Mouse (Mus musculus) neural tube, embryonic 15.5 days (tissue): Measurements from ENCODE around the gene Grm8. TPM values are rescaled to one million over a fixed set of nuclear protein-coding genes. Genes with fewer than 3 reads are reported as not detected.

Experiments used
- ATAC-seq: fragments of 200-750 bp; cut with Nextera tagmentation; 2 replicates; pipeline ENCODE4 v1.8.0; 2017; ENCODE audit warnings: mild to moderate bottlenecking, moderate TSS enrichment, moderate library complexity; ENCODE audit not compliant: low FRiP score
- H3K27ac ChIP-seq: fragments of 300-500 bp; sonication (generic); replicated peaks from 2 replicates; pipeline ENCODE4 v1.5.1; 2015; ENCODE audit warnings: mild to moderate bottlenecking, inconsistent platforms
- H3K27me3 ChIP-seq: fragments of 300-500 bp; sonication (generic); replicated peaks from 2 replicates; pipeline ENCODE4 v1.6.1; 2015; ENCODE audit warnings: inconsistent platforms
- H3K36me3 ChIP-seq: fragments of 300-500 bp; sonication (generic); 2 replicates; pipeline ENCODE4 v1.6.1; 2015; ENCODE audit warnings: inconsistent platforms
- H3K4me1 ChIP-seq: fragments of 300-500 bp; sonication (generic); 2 replicates; pipeline ENCODE4 v1.6.1; 2015; ENCODE audit warnings: inconsistent platforms
- H3K4me2 ChIP-seq: fragments of 300-500 bp; sonication (generic); 2 replicates; pipeline ENCODE4 v1.6.1; 2015; ENCODE audit warnings: inconsistent platforms, mild to moderate bottlenecking, moderate library complexity
- H3K4me3 ChIP-seq: fragments of 300-500 bp; sonication (generic); replicated peaks from 2 replicates; pipeline ENCODE4 v1.5.1; 2015; ENCODE audit warnings: mild to moderate bottlenecking, inconsistent platforms
- H3K9ac ChIP-seq: fragments of 300-500 bp; sonication (generic); replicated peaks from 2 replicates; pipeline ENCODE4 v1.6.1; 2015; ENCODE audit warnings: mild to moderate bottlenecking, inconsistent platforms
- H3K9me3 ChIP-seq: fragments of 300-500 bp; sonication (generic); replicated peaks from 2 replicates; pipeline ENCODE4 v1.6.1; 2016; ENCODE audit warnings: inconsistent platforms
- WGBS: fragments of 180-500 bp; shearing (Covaris S2); methylation state at CpG from one replicate; pipeline ENCODE4 v1.1.7; 2015; ENCODE audit warnings: mixed read lengths; 5-methylcytosine and 5-hydroxymethylcytosine counted together
- polyA plus RNA-seq: library from polyadenylated mRNA; unstranded; fragments of >200 nt; fragmentation: Nextera tagmentation; extraction: Ambion mirVana; gene quantifications from 2 replicates; pipeline ENCODE4 v1.2.1, GENCODE M21; 2015

The Grm8 gene
- polyA plus RNA-seq, 1 experiment from 2014 or later = 12.9 TPM

DNA sequence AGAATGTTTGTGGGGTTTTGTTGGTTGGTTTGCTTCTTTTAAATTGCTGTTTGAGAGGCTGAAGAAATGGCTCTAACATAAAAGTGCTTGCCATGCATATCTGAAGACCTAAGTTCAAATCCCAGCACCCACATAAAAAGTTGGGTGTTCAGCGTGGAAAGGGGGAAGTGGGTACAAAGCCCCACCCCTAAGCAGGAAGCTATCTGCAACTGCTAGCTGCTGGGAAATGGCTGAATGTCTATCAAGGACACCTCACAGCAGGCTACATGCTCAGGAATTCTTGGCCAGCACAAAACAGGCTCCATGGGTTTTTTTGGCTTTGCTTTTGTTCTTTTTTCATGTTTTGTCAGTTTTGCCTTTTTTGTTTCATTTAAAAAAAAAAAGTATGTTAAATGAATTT lies 20.1 kb downstream of the Grm8 start:
- H3K4me3 ChIP-seq = no peak overlapping the region
- no peak overlapping the region for H3K9ac ChIP-seq
- H3K4me1 ChIP-seq = no peaks in the 10 kb centered on the region
- 89% methylated on average over 1 of the region's 1 CpGs for WGBS
- H3K36me3 ChIP-seq = no peaks in the 10 kb centered on the region
- no peak for ATAC-seq
- no peaks in the 10 kb centered on the region for H3K27me3 ChIP-seq
- H3K9me3 ChIP-seq = no peaks in the 10 kb centered on the region
- no peak overlapping the region for H3K4me2 ChIP-seq
- no peak overlapping the region for H3K27ac ChIP-seq

DNA sequence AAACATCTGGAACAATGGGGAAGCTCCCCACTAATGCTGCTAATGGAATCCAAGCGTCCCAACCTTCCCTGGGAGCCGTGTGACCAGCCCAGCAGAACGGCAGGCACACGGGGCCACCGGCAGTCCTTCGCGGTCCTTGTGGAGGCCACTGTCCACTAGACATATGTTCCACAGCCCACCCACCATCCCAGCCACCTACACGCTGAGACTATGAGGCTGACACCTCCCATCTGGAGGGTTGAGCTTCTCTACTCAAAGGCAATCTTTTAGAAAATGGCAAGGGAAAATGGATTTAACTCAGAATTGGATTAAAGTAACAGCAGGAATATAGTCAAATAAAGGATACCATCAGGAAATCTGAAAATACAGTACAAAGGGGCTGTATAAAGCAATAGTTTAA lies 23.4 kb downstream of the Grm8 start:
- Histone ChIP-seq H3K4me1 (no peaks in the 10 kb centered on the region), H3K9ac (no peak overlapping the region), H3K27ac (no peak overlapping the region), H3K9me3 (no peaks in the 10 kb centered on the region), H3K27me3 (no peaks in the 10 kb centered on the region), H3K36me3 (no peaks in the 10 kb centered on the region), H3K4me2 (no peak overlapping the region), H3K4me3 (no peak overlapping the region)
- ATAC-seq = no peak
- WGBS = 91% methylated on average over 8 of the region's 8 CpGs

DNA sequence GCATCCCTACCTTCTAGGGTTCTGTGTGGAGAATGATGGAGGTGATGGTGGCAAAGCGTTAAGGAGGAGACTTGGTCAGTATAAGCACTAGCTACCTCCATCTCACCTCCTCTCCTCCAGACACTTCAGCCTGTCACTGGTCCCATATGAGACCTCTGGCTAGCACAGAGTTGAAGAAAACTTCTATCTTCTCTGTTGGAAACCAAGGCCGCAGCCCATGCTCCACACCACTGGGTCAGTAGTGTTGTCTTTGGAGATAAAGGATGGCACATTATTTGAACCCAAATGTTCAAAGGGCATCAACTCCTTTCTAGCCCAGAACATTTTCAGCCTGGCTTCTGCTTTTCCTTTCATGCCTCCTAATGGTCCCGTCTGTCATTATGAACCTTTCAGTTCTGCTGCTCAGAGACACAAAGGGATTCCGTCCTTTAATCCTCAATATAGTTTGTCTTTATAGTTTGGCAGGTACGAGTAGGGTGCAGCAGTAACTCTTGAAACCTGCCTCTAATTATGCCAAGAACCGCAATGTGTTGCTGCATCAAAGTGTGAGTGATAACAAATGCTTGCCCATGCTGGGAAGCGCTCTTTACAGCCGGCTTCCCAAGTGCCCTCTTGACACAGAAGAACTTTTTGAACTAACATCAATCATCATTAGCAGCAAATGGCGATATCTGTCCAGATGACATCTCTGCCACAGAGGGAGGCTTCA lies 32.2 kb downstream of the Grm8 start:
- Histone ChIP-seq H3K4me2 (no peak overlapping the region), H3K4me3 (no peak overlapping the region), H3K27me3 (no peaks in the 10 kb centered on the region), H3K36me3 (no peaks in the 10 kb centered on the region), H3K27ac (no peak overlapping the region), H3K9ac (no peak overlapping the region), H3K4me1 (no peaks in the 10 kb centered on the region), H3K9me3 (no peaks in the 10 kb centered on the region)
- WGBS = 33% methylated on average over 9 of the region's 9 CpGs
- no peak for ATAC-seq

DNA sequence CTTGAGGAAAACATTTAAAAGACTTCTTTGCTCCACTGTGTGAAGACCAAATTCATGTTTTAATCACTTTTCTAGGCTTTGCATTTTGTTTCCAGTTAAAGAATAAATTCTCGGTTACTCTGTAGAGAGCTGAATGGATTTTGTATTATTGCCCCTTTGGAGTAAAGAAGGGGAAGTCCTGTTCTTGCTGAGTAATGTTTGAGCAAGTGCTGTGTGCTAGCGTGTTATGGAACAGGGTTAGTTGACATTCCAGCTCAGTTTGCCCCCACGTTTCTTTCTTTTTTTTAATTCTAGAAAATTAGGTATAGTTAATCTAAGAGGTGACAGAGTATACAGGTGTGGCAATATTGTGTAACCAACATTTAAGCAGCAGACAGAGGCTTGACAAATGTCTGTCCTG lies 35.0 kb downstream of the Grm8 start:
- Histone ChIP-seq H3K9me3 (no peaks in the 10 kb centered on the region), H3K4me3 (no peak overlapping the region), H3K36me3 (no peaks in the 10 kb centered on the region), H3K4me1 (no peaks in the 10 kb centered on the region), H3K27me3 (no peaks in the 10 kb centered on the region), H3K27ac (no peak overlapping the region), H3K9ac (no peak overlapping the region), H3K4me2 (no peak overlapping the region)
- 92% methylated on average over 3 of the region's 3 CpGs for WGBS
- ATAC-seq = no peak

DNA sequence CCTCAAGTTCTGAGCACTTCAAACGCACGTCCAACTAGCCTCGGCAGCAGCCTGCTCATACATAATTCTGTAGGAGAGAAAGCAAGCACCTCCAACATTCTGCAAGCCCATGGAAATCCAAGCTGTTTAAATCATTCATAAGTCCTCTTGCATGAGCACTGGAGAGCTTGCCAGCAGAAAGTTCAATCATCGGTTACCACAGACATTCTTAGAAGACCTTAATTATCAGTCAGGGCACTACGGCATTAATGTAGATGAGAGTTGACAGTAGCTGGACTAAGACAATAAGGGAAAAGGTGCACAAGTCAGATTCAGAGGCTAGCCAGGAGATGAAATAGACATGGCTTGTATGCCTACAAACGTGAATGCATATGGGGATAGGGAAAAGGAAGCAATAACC lies 42.5 kb downstream of the Grm8 start:
- H3K27me3 ChIP-seq = no peaks in the 10 kb centered on the region
- 88% methylated on average over 6 of the region's 6 CpGs for WGBS
- ATAC-seq = no peak
- no peak overlapping the region for H3K4me2 ChIP-seq
- no peaks in the 10 kb centered on the region for H3K36me3 ChIP-seq
- H3K4me3 ChIP-seq = no peak overlapping the region
- H3K27ac ChIP-seq = no peak overlapping the region
- H3K4me1 ChIP-seq = no peaks in the 10 kb centered on the region
- H3K9ac ChIP-seq = no peak overlapping the region
- H3K9me3 ChIP-seq = no peaks in the 10 kb centered on the region

DNA sequence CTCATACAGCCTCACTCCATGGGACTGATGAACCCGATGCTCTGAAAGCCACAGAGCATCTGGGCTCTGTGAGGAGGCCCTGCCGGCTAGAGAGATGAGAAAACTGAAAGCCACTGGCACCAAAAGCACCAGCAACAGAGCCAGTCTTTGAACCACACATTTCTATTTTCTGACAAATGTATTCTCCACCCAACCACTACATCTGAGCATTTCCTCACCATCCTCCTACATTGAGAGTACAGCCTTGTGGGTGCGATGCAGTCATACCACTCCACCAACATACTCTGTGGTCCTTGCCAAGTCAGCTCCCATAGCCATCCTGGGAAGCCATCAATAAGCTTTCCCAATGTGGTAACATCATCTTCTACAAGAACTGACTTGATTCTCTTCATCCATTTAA lies 43.1 kb downstream of the Grm8 start:
- no peaks in the 10 kb centered on the region for H3K36me3 ChIP-seq

DNA sequence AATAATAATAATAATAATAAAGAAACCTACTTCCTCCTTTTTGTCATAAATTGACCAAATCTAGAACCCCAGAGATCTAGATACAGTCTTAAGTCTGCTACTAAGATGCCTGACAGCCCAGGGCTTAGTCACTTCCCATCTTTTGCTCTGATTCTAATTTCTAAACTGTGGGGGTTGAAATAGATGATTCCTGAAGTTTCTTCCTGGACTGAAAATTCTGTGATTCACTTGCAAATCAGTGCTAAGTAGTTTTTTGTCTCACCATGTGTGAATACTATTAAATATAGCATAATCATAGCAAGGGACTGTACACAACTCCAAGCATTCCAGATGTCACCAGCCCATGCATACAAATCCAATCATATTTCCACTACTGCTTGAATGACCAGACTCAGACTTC lies 44.0 kb downstream of the Grm8 start:
- no peaks in the 10 kb centered on the region for H3K36me3 ChIP-seq
- no peaks in the 10 kb centered on the region for H3K9me3 ChIP-seq
- no peaks in the 10 kb centered on the region for H3K4me1 ChIP-seq
- H3K27ac ChIP-seq = no peak overlapping the region
- no peak for ATAC-seq
- H3K9ac ChIP-seq = no peak overlapping the region
- no peak overlapping the region for H3K4me3 ChIP-seq
- no peak overlapping the region for H3K4me2 ChIP-seq
- H3K27me3 ChIP-seq = no peaks in the 10 kb centered on the region

More for the DNA sequence above, 43.1 kb downstream of the Grm8 start:
- H3K27ac ChIP-seq = no peak overlapping the region
- no peaks in the 10 kb centered on the region for H3K9me3 ChIP-seq
- no peaks in the 10 kb centered on the region for H3K4me1 ChIP-seq
- ATAC-seq = no peak
- no peaks in the 10 kb centered on the region for H3K27me3 ChIP-seq
- H3K9ac ChIP-seq = no peak overlapping the region
- H3K4me3 ChIP-seq = no peak overlapping the region
- H3K4me2 ChIP-seq = no peak overlapping the region
- WGBS = 92% methylated on average over 3 of the region's 3 CpGs

DNA sequence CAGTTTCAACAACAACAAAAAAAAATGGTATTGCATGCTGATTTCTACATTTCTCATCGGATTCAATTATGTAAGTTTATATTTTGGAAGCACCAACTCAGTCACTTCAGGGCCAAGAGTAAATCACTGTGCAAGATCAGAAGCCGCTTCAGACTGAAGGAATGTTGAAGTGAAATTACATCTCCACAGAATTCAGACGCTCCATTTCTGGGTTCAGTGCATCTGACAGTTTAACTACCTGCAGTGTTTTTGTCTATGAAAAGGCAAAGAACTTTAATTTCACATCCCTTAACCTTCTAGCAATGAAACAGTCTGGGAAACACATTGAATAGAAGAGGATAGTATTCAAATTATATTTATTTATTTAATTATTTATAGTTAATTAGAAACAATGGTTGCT lies 59.4 kb downstream of the Grm8 start:
- Histone ChIP-seq H3K4me2 (no peak overlapping the region), H3K36me3 (no peaks in the 10 kb centered on the region), H3K9ac (no peak overlapping the region), H3K9me3 (no peaks in the 10 kb centered on the region), H3K4me3 (no peak overlapping the region), H3K27me3 (no peaks in the 10 kb centered on the region), H3K27ac (no peak overlapping the region), H3K4me1 (no peaks in the 10 kb centered on the region)
- no peak for ATAC-seq
- WGBS = 62% methylated on average over 3 of the region's 3 CpGs

DNA sequence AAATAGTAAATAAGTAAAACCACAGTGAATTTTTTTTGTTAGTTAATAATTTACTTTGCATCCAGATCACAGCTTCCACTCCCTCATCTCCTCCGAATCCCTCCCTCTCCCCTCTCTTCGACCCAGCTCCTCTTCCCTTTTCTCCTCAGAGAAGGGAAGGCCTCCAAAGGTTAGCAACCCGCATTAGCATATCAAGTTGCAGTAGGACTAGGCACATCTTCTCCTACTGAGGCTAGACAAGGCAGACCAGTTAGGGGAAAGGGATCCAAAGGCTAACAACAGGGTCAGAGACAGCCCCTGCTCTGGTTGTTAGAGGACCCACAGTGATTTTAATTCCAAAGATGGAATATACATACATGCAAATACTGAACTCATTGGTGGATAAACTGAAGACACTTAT lies 60.5 kb downstream of the Grm8 start:
- H3K9ac ChIP-seq = no peak overlapping the region
- H3K27ac ChIP-seq = no peak overlapping the region
- WGBS = 38% methylated on average over 3 of the region's 3 CpGs
- H3K9me3 ChIP-seq = no peaks in the 10 kb centered on the region
- H3K36me3 ChIP-seq = no peaks in the 10 kb centered on the region
- ATAC-seq = no peak
- H3K4me2 ChIP-seq = no peak overlapping the region
- no peaks in the 10 kb centered on the region for H3K27me3 ChIP-seq
- no peaks in the 10 kb centered on the region for H3K4me1 ChIP-seq
- no peak overlapping the region for H3K4me3 ChIP-seq

DNA sequence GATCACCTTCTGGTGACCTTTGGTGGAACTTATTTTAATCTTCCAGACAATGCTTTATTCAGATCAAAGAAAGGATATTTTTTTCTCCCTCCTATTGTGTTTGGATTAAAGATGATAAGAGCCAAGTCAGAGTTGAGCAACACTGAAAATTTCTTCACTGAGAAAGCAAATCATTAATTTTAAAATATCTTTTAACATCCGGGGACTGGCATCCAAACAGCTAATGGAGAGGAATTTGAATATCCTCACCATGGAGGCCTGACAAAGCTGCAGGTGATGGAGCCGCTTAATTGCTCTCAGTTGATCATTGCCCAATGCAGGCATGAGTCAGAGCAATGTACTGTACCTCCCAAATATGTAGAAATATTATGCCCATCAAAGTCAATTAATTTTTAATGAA lies 83.0 kb downstream of the Grm8 start:
- WGBS = 76% methylated on average over 2 of the region's 2 CpGs
- Histone ChIP-seq H3K4me1 (no peaks in the 10 kb centered on the region), H3K9me3 (no peaks in the 10 kb centered on the region)

DNA sequence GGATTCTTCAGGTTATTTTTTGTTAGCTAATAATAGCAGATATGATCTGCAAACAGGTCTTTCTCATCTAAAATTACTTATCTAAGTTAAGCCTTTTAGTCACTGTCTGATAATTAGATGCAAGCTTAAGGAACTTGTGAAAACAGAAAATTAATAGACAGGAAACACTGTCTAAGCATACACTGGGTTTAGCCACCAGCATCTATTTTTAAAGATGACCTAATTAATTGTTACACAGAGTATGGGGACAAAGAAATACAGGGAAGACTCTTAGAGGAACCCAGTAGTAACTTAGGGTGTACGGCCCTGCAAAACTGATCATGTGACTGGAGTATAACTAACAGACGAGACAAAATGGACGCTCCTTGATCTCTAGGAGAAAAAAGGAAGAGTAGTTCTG lies 92.6 kb downstream of the Grm8 start:
- Histone ChIP-seq H3K4me3 (no peak overlapping the region), H3K36me3 (no peaks in the 10 kb centered on the region), H3K4me2 (no peak overlapping the region), H3K27me3 (no peaks in the 10 kb centered on the region), H3K9ac (no peak overlapping the region), H3K27ac (no peak overlapping the region), H3K9me3 (no peaks in the 10 kb centered on the region), H3K4me1 (no peaks in the 10 kb centered on the region)
- ATAC-seq = no peak
- WGBS = 84% methylated on average over 3 of the region's 3 CpGs

More for the DNA sequence above, 83.0 kb downstream of the Grm8 start:
- no peak for ATAC-seq
- H3K4me3 ChIP-seq = no peak overlapping the region
- H3K27me3 ChIP-seq = no peaks in the 10 kb centered on the region
- H3K9ac ChIP-seq = no peak overlapping the region
- H3K4me2 ChIP-seq = no peak overlapping the region
- no peaks in the 10 kb centered on the region for H3K36me3 ChIP-seq
- H3K27ac ChIP-seq = no peak overlapping the region

DNA sequence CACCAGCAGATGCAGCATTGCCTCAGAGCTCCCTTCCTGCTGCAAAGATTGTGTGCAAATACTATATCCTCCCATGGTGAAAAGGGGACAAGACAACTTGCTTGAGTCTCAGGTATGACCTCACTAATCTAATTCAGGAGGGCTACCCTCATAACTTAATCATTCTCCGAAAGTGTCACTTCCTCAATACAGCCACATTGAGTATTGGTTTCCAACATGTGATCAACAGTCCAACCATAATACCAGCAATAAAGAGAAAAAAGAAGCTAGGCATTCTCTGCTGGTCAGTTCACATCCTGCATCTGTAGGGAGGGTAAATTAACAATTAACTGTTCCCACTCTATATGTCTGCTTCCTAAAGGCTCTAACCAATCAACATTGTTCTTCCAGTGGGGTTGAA lies 94.2 kb downstream of the Grm8 start:
- H3K9me3 ChIP-seq = no peaks in the 10 kb centered on the region
- no peaks in the 10 kb centered on the region for H3K36me3 ChIP-seq
- H3K27ac ChIP-seq = no peak overlapping the region
- no peaks in the 10 kb centered on the region for H3K4me1 ChIP-seq
- H3K9ac ChIP-seq = no peak overlapping the region
- no peaks in the 10 kb centered on the region for H3K27me3 ChIP-seq
- 95% methylated on average over 1 of the region's 1 CpGs for WGBS
- H3K4me3 ChIP-seq = no peak overlapping the region
- no peak for ATAC-seq
- no peak overlapping the region for H3K4me2 ChIP-seq

DNA sequence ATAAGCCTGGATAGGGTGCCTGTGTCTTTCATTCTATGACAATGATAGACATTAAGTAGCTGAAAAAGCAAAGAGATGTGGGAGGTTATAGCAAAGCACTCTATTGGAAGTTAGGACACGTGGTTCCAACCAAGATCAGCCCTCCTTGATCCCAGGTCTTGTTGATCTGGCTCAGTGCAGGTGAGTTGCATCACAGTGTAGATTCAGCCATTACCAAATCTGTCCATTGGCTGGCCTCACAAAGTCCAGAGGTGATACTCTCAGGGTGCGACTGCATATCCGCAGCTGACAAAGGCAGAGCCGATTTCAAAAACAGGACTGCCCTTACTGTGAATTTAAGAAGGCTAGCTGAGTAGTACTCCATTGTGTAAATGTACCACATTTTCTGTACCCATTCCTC lies 103.0 kb downstream of the Grm8 start:
- H3K9ac ChIP-seq = no peak overlapping the region
- no peaks in the 10 kb centered on the region for H3K4me1 ChIP-seq
- WGBS = 95% methylated on average over 4 of the region's 4 CpGs
- no peak overlapping the region for H3K27ac ChIP-seq
- no peak for ATAC-seq
- no peaks in the 10 kb centered on the region for H3K9me3 ChIP-seq
- no peak overlapping the region for H3K4me2 ChIP-seq
- H3K4me3 ChIP-seq = no peak overlapping the region
- H3K36me3 ChIP-seq = no peaks in the 10 kb centered on the region
- H3K27me3 ChIP-seq = no peaks in the 10 kb centered on the region
